Comparison of ENCODE assay signal across 12 mouse cellular contexts in genomic region chr1:34227676-34228075, GRCm38 (mm10).
"Had no signal": no experiment of that assay in that cellular context is flagged by ENCODE, and none has a peak within 500 bp of the region (broad histone marks: within the 10 kb centered on the region; RNA-seq: fewer than 3 reads in every experiment).

No protein-coding gene starts in this region.

- H3K4me3 ChIP-seq: intestine, embryonic 15.5 days; left cerebral cortex, adult 2 months; liver, embryonic 13.5 days; midbrain, embryonic 13.5 days; stomach, embryonic 15.5 days had no signal

- H3K36me3 ChIP-seq: intestine, embryonic 15.5 days; liver, embryonic 13.5 days; stomach, embryonic 15.5 days had no signal

- H3K27me3 ChIP-seq: intestine, embryonic 15.5 days; liver, embryonic 13.5 days; midbrain, embryonic 13.5 days; stomach, embryonic 15.5 days had no signal

- H3K9me3 ChIP-seq: intestine, embryonic 15.5 days; liver, embryonic 13.5 days; midbrain, embryonic 13.5 days; stomach, embryonic 15.5 days had no signal

- H3K9ac ChIP-seq: intestine, embryonic 15.5 days; liver, embryonic 13.5 days; liver, postnatal 0 days; midbrain, embryonic 13.5 days; stomach, embryonic 15.5 days had no signal

- DNase-seq: kidney, adult 2 months; kidney, postnatal 25 days; liver; liver, embryonic 13.5 days; liver, postnatal 0 days; right cerebral cortex, postnatal 14 days; thymus, adult 2 months; thymus, postnatal 25 days had no signal

- H3K4me2 ChIP-seq: intestine, embryonic 15.5 days; liver, embryonic 13.5 days; midbrain, embryonic 13.5 days; stomach, embryonic 15.5 days had no signal

- ATAC-seq: intestine, embryonic 15.5 days; liver, postnatal 0 days; midbrain, embryonic 13.5 days had no signal

- H3K4me1 ChIP-seq: midbrain, embryonic 13.5 days; stomach, embryonic 15.5 days had no signal

- H3K27ac ChIP-seq: intestine, embryonic 15.5 days; left cerebral cortex, adult 2 months; liver, embryonic 13.5 days; midbrain, embryonic 13.5 days; stomach, embryonic 15.5 days had no signal
